Mouse (Mus musculus) left cerebral cortex, postnatal 14 days (tissue): Measurements from ENCODE around the gene Fut1. TPM values are rescaled to one million over a fixed set of nuclear protein-coding genes. Genes with fewer than 3 reads are reported as not detected.
A peak's percentile ranks its signal among the peaks of the same experiment; 100 is the strongest.
"Not testable (repeated sequence)": the region's sequence is repeated elsewhere in the genome, so short reads cannot be mapped to it uniquely, and the experiment has no call there.

Experiments used
- DNase-seq, 2 experiments: peaks; one replicate each; pipeline ENCODE4 v3.0.0; 2021 to 2022; ENCODE audit warnings: low spot score in 2 of 2, mixed read lengths in 1 of 2
- intact Hi-C: fragments of 180-260 bp; cut with DNase I; formaldehyde crosslinking; loops from one replicate; pipeline ENCODE4 v1.15.1; 2025
- total RNA-seq, 2 experiments: library from RNA; stranded (reverse); gene quantifications; 2 replicates each; pipeline ENCODE4 v1.2.3; 2021

The Fut1 gene
- total RNA-seq, 2 experiments from 2014 or later: not detected

- no peak for DNase-seq
- intact Hi-C loops: loop anchor here (10.0 kb wide), 1 partner anchor 56 kb away; no protein-coding TSS in a partner anchor
Observed at GRCm38 (mm10) chr7:45660746-45661478, 43.8 kb downstream of the Fut1 start.

GRCm38 (mm10) chr7:45661702-45662101 is 44.6 kb downstream of the Fut1 start:
- DNase-seq: not testable (repeated sequence)
- intact Hi-C loops: loop anchor here (10.0 kb wide), 1 partner anchor 57 kb away; no protein-coding TSS in a partner anchor

- DNase-seq: no peak
- intact Hi-C loops: loop anchor here (10.0 kb wide), 1 partner anchor 61 kb away; no protein-coding TSS in a partner anchor
Observed at GRCm38 (mm10) chr7:45665303-45666138, 48.4 kb downstream of the Fut1 start.

- no peak for DNase-seq
- intact Hi-C loops: loop anchor here (10.0 kb wide), 1 partner anchor 61 kb away; no protein-coding TSS in a partner anchor
Observed at GRCm38 (mm10) chr7:45666161-45666560, 49.1 kb downstream of the Fut1 start, which contains the start of gene Fut2. Gene Fut2, minus strand, starts transcription at chr7:45666394.

- DNase-seq: peak; percentile 57 to 60
- intact Hi-C loops: loop anchor here (10.0 kb wide), 1 partner anchor 63 kb away; no protein-coding TSS in a partner anchor
Observed at GRCm38 (mm10) chr7:45667761-45668160, 50.7 kb downstream of the Fut1 start.

GRCm38 (mm10) chr7:45668921-45669320 is 51.8 kb downstream of the Fut1 start:
- no peak for DNase-seq

More at GRCm38 (mm10) chr7:45668921-45669320, 51.8 kb downstream of the Fut1 start:
- intact Hi-C loops: loop anchor here (10.0 kb wide), 1 partner anchor 64 kb away; no protein-coding TSS in a partner anchor

Other genes with a start within 250 kb of the Fut1 start
- gene Lin7b, start 246.7 kb upstream of the Fut1 start, total RNA-seq: 100 to 1,000 TPM; 198 to 216 TPM
- 100 to 1,000 TPM; 373 to 398 TPM for gene Snrnp70, start 221.5 kb upstream of the Fut1 start, total RNA-seq
- under 1 TPM in 1 of 2 experiments, not detected in 1; 0.15 TPM for gene Kcna7, start 211.6 kb upstream of the Fut1 start, total RNA-seq
- gene Ntf5, start 203.6 kb upstream of the Fut1 start, total RNA-seq: not detected
- not detected for gene Lhb, start 196.5 kb upstream of the Fut1 start, total RNA-seq
- gene Gys1, start 182.4 kb upstream of the Fut1 start, total RNA-seq: 10 to 100 TPM; 14.4 to 16.3 TPM
- gene Ruvbl2, start 179.2 kb upstream of the Fut1 start, total RNA-seq: 10 to 100 TPM; 32.1 to 35.6 TPM
- gene Ftl1, start 157.4 kb upstream of the Fut1 start, total RNA-seq: 100 to 1,000 TPM; 287 to 302 TPM
- gene Bax, start 150.4 kb upstream of the Fut1 start, total RNA-seq: 10 to 100 TPM; 75.0 to 81.0 TPM
- not detected for gene Tulp2, start 135.4 kb upstream of the Fut1 start, total RNA-seq
- 1 to 10 TPM in 1 of 2 experiments, under 1 TPM in 1; 0.88 to 1.7 TPM for gene Gm45808, start 130.5 kb upstream of the Fut1 start, total RNA-seq
- 1 to 10 TPM; 2.8 to 2.9 TPM for gene Dhdh, start 128.5 kb upstream of the Fut1 start, total RNA-seq
- 100 to 1,000 TPM; 109 to 110 TPM for gene Nucb1, start 106.9 kb upstream of the Fut1 start, total RNA-seq
- 10 to 100 TPM; 24.2 to 33.3 TPM for gene Ppp1r15a, start 91.0 kb upstream of the Fut1 start, total RNA-seq
- gene Plekha4, start 91.0 kb upstream of the Fut1 start, total RNA-seq: 1 to 10 TPM; 1.0 to 2.4 TPM
- not detected for gene Hsd17b14, start 62.4 kb upstream of the Fut1 start, total RNA-seq
- gene Bcat2, start 47.1 kb upstream of the Fut1 start, total RNA-seq: 10 to 100 TPM; 22.6 to 25.2 TPM
- gene Fgf21, start 1.8 kb upstream of the Fut1 start, total RNA-seq: not detected
- under 1 TPM in 1 of 2 experiments, not detected in 1; 0.26 TPM for gene Izumo1, start 4.5 kb downstream of the Fut1 start, total RNA-seq
- gene Rasip1, start 10.2 kb downstream of the Fut1 start, total RNA-seq: 10 to 100 TPM; 11.2 to 11.3 TPM
- 1 to 10 TPM; 2.2 to 2.6 TPM for gene Mamstr, start 22.7 kb downstream of the Fut1 start, total RNA-seq
- under 1 TPM; 0.19 to 0.46 TPM for gene Fut2, start 49.1 kb downstream of the Fut1 start, total RNA-seq
- gene Ntn5, start 66.7 kb downstream of the Fut1 start, total RNA-seq: 1 to 10 TPM in 1 of 2 experiments, under 1 TPM in 1; 0.91 to 1.5 TPM
- gene Sec1, start 77.1 kb downstream of the Fut1 start, total RNA-seq: under 1 TPM; 0.20 to 0.30 TPM
- gene Car11, start 82.6 kb downstream of the Fut1 start, total RNA-seq: 100 to 1,000 TPM; 168 to 172 TPM
- gene Dbp, start 87.8 kb downstream of the Fut1 start, total RNA-seq: 10 to 100 TPM; 68.7 to 83.5 TPM
- 100 to 1,000 TPM; 369 to 389 TPM for gene Rpl18, start 98.2 kb downstream of the Fut1 start, total RNA-seq
- gene Sphk2, start 100.7 kb downstream of the Fut1 start, total RNA-seq: 10 to 100 TPM; 28.8 to 32.7 TPM
- under 1 TPM; 0.24 to 0.34 TPM for gene Fam83e, start 103.9 kb downstream of the Fut1 start, total RNA-seq
- not detected for gene Spaca4, start 108.5 kb downstream of the Fut1 start, total RNA-seq
- 100 to 1,000 TPM; 261 to 275 TPM for gene Lmtk3, start 166.4 kb downstream of the Fut1 start, total RNA-seq
- 10 to 100 TPM in 1 of 2 experiments, 1 to 10 TPM in 1; 10.0 to 13.0 TPM for gene Sult2b1, start 167.4 kb downstream of the Fut1 start, total RNA-seq
- 100 to 1,000 TPM; 227 to 229 TPM for gene Cyth2, start 197.3 kb downstream of the Fut1 start, total RNA-seq
- 1 to 10 TPM; 1.8 to 1.9 TPM for gene Kcnj14, start 207.5 kb downstream of the Fut1 start, total RNA-seq
- 10 to 100 TPM; 21.0 to 22.2 TPM for gene Grwd1, start 213.7 kb downstream of the Fut1 start, total RNA-seq